Mouse (Mus musculus): ENCODE data around the gene Ncs1. TPM values are rescaled to one million over a fixed set of nuclear protein-coding genes. Genes with fewer than 3 reads are reported as not detected.

Gene Ncs1
- polyA plus RNA-seq, 1 experiment from 2014 or later = 51.7 TPM

- Histone ChIP-seq H3K4me1 (ENCODE audit: control insufficient read depth in 2 of 2, insufficient read depth in 2 of 2, low read length in 2 of 2) (peaks cover 59 to 86% of the 10 kb centered on the region in 2 experiments), H3K4me2 (ENCODE audit: low read length) (no peak overlapping the region), H3K27me3 (ENCODE audit: control insufficient read depth, insufficient read depth, low read length) (no peaks in the 10 kb centered on the region)
Observed at GRCm38 (mm10) chr2:31206211-31206610, 39.4 kb upstream of the Ncs1 start.

GRCm38 (mm10) chr2:31206882-31207281 lies 38.7 kb upstream of the Ncs1 start:
- Histone ChIP-seq H3K9me3 (ENCODE audit: control insufficient read depth, low read length) (no peaks in the 10 kb centered on the region), H3K4me3 (ENCODE audit: control insufficient read depth in 1 of 2, insufficient read depth in 1 of 2, low read depth in 1 of 2, low read length in 2 of 2) (no peak overlapping the region), H3K4me2 (ENCODE audit: low read length) (no peak overlapping the region), H3K4me1 (ENCODE audit: control insufficient read depth in 2 of 2, insufficient read depth in 2 of 2, low read length in 2 of 2) (peaks cover 59 to 86% of the 10 kb centered on the region in 2 experiments), H3K27me3 (ENCODE audit: control insufficient read depth, insufficient read depth, low read length) (no peaks in the 10 kb centered on the region), H3K27ac (replicated peaks in 1 of 2; ENCODE audit: control insufficient read depth in 1 of 2, insufficient read depth in 1 of 2, low read depth in 2 of 2, low read length in 2 of 2) (peak overlapping the region; percentile 85 to 93), H3K36me3 (ENCODE audit: control insufficient read depth, insufficient read depth, low read length) (peaks cover 48% of the 10 kb centered on the region), H3K9ac (ENCODE audit: low read length) (peak overlapping the region; percentile 27; the same call in 1 of the 2 replicates)
- ATAC-seq (ENCODE audit: insufficient number of reproducible peaks, insufficient read depth, low FRiP score, low read depth) = no peak
- WGBS = 63% methylated on average over 8 of the region's 8 CpGs

More at GRCm38 (mm10) chr2:31206211-31206610, 39.4 kb upstream of the Ncs1 start:
- Histone ChIP-seq H3K9me3 (ENCODE audit: control insufficient read depth, low read length) (no peaks in the 10 kb centered on the region), H3K36me3 (ENCODE audit: control insufficient read depth, insufficient read depth, low read length) (peaks cover 46% of the 10 kb centered on the region), H3K4me3 (ENCODE audit: control insufficient read depth in 1 of 2, insufficient read depth in 1 of 2, low read depth in 1 of 2, low read length in 2 of 2) (no peak overlapping the region), H3K9ac (ENCODE audit: low read length) (peak overlapping the region; percentile 3; the same call in 1 of the 2 replicates), H3K27ac (replicated peaks in 1 of 2; ENCODE audit: control insufficient read depth in 1 of 2, insufficient read depth in 1 of 2, low read depth in 2 of 2, low read length in 2 of 2) (0 out of 4 replicates have a peak overlapping the region, but pooled peaks of 1 of the 2 experiments have one; percentile 25)
- no peak for ATAC-seq (ENCODE audit: insufficient number of reproducible peaks, insufficient read depth, low FRiP score, low read depth)
- 82% methylated on average over 4 of the region's 4 CpGs for WGBS

GRCm38 (mm10) chr2:31208544-31209142 lies 37.0 kb upstream of the Ncs1 start:
- Histone ChIP-seq H3K4me3 (ENCODE audit: control insufficient read depth in 1 of 2, insufficient read depth in 1 of 2, low read depth in 1 of 2, low read length in 2 of 2) (no peak overlapping the region), H3K9me3 (ENCODE audit: control insufficient read depth, low read length) (no peaks in the 10 kb centered on the region), H3K36me3 (ENCODE audit: control insufficient read depth, insufficient read depth, low read length) (peaks cover 64% of the 10 kb centered on the region), H3K9ac (ENCODE audit: low read length) (peak overlapping the region; percentile 54; the same call in 1 of the 2 replicates), H3K27ac (replicated peaks in 1 of 2; ENCODE audit: control insufficient read depth in 1 of 2, insufficient read depth in 1 of 2, low read depth in 2 of 2, low read length in 2 of 2) (peak overlapping the region; percentile 85 to 93), H3K4me1 (ENCODE audit: control insufficient read depth in 2 of 2, insufficient read depth in 2 of 2, low read length in 2 of 2) (peaks cover 60 to 87% of the 10 kb centered on the region in 2 experiments), H3K27me3 (ENCODE audit: control insufficient read depth, insufficient read depth, low read length) (no peaks in the 10 kb centered on the region), H3K4me2 (ENCODE audit: low read length) (no peak overlapping the region; the same call in 1 of the 2 replicates)
- WGBS = 57% methylated on average over 13 of the region's 13 CpGs
- ATAC-seq (ENCODE audit: insufficient number of reproducible peaks, insufficient read depth, low FRiP score, low read depth) = no peak

GRCm38 (mm10) chr2:31209525-31209924 lies 36.1 kb upstream of the Ncs1 start:
- WGBS = 69% methylated on average over 4 of the region's 4 CpGs

GRCm38 (mm10) chr2:31210144-31210847 lies 35.3 kb upstream of the Ncs1 start:
- peak overlapping the region; percentile 13 to 23; a peak in 2 of 4 replicates for H3K4me3 ChIP-seq (ENCODE audit: control insufficient read depth in 1 of 2, insufficient read depth in 1 of 2, low read depth in 1 of 2, low read length in 2 of 2)
- H3K9me3 ChIP-seq (ENCODE audit: control insufficient read depth, low read length) = no peaks in the 10 kb centered on the region
- peak overlapping the region; percentile 70 for H3K9ac ChIP-seq (ENCODE audit: low read length)
- peaks cover 77% of the 10 kb centered on the region for H3K36me3 ChIP-seq (ENCODE audit: control insufficient read depth, insufficient read depth, low read length)
- 36% methylated on average over 11 of the region's 11 CpGs for WGBS
- peak overlapping the region; percentile 56 for H3K4me2 ChIP-seq (ENCODE audit: low read length)
- H3K4me1 ChIP-seq (ENCODE audit: control insufficient read depth in 2 of 2, insufficient read depth in 2 of 2, low read length in 2 of 2) = peaks cover 66 to 90% of the 10 kb centered on the region in 2 experiments
- peak; percentile 61 for ATAC-seq (ENCODE audit: insufficient number of reproducible peaks, insufficient read depth, low FRiP score, low read depth)
- no peaks in the 10 kb centered on the region for H3K27me3 ChIP-seq (ENCODE audit: control insufficient read depth, insufficient read depth, low read length)
- H3K27ac ChIP-seq (replicated peaks in 1 of 2; ENCODE audit: control insufficient read depth in 1 of 2, insufficient read depth in 1 of 2, low read depth in 2 of 2, low read length in 2 of 2) = peak overlapping the region; percentile 93

More at GRCm38 (mm10) chr2:31209525-31209924, 36.1 kb upstream of the Ncs1 start:
- Histone ChIP-seq H3K9me3 (ENCODE audit: control insufficient read depth, low read length) (no peaks in the 10 kb centered on the region), H3K27me3 (ENCODE audit: control insufficient read depth, insufficient read depth, low read length) (no peaks in the 10 kb centered on the region), H3K27ac (replicated peaks in 1 of 2; ENCODE audit: control insufficient read depth in 1 of 2, insufficient read depth in 1 of 2, low read depth in 2 of 2, low read length in 2 of 2) (peak overlapping the region; percentile 93), H3K4me3 (ENCODE audit: control insufficient read depth in 1 of 2, insufficient read depth in 1 of 2, low read depth in 1 of 2, low read length in 2 of 2) (no peak overlapping the region), H3K9ac (ENCODE audit: low read length) (peak overlapping the region; percentile 70), H3K4me1 (ENCODE audit: control insufficient read depth in 2 of 2, insufficient read depth in 2 of 2, low read length in 2 of 2) (peaks cover 65 to 90% of the 10 kb centered on the region in 2 experiments), H3K36me3 (ENCODE audit: control insufficient read depth, insufficient read depth, low read length) (peaks cover 69% of the 10 kb centered on the region), H3K4me2 (ENCODE audit: low read length) (peak overlapping the region; percentile 56)
- ATAC-seq (ENCODE audit: insufficient number of reproducible peaks, insufficient read depth, low FRiP score, low read depth) = no peak

GRCm38 (mm10) chr2:31211204-31211603 lies 34.4 kb upstream of the Ncs1 start:
- no peak for ATAC-seq (ENCODE audit: insufficient number of reproducible peaks, insufficient read depth, low FRiP score, low read depth)
- no peaks in the 10 kb centered on the region for H3K27me3 ChIP-seq (ENCODE audit: control insufficient read depth, insufficient read depth, low read length)
- H3K9ac ChIP-seq (ENCODE audit: low read length) = peak overlapping the region; percentile 50; the same call in 1 of the 2 replicates
- H3K4me1 ChIP-seq (ENCODE audit: control insufficient read depth in 2 of 2, insufficient read depth in 2 of 2, low read length in 2 of 2) = peaks cover 74 to 93% of the 10 kb centered on the region in 2 experiments
- 43% methylated on average over 3 of the region's 3 CpGs for WGBS
- peak overlapping the region; percentile 53 for H3K4me2 ChIP-seq (ENCODE audit: low read length)
- H3K9me3 ChIP-seq (ENCODE audit: control insufficient read depth, low read length) = no peaks in the 10 kb centered on the region
- H3K36me3 ChIP-seq (ENCODE audit: control insufficient read depth, insufficient read depth, low read length) = peaks cover 77% of the 10 kb centered on the region
- peak overlapping the region; percentile 5 to 6; a peak in 2 of 4 replicates for H3K4me3 ChIP-seq (ENCODE audit: control insufficient read depth in 1 of 2, insufficient read depth in 1 of 2, low read depth in 1 of 2, low read length in 2 of 2)
- peak overlapping the region; percentile 90 to 93 for H3K27ac ChIP-seq (replicated peaks in 1 of 2; ENCODE audit: control insufficient read depth in 1 of 2, insufficient read depth in 1 of 2, low read depth in 2 of 2, low read length in 2 of 2)

- peak overlapping the region; percentile 46 for H3K9ac ChIP-seq (ENCODE audit: low read length)
- H3K27me3 ChIP-seq (ENCODE audit: control insufficient read depth, insufficient read depth, low read length) = no peaks in the 10 kb centered on the region
- H3K27ac ChIP-seq (replicated peaks in 1 of 2; ENCODE audit: control insufficient read depth in 1 of 2, insufficient read depth in 1 of 2, low read depth in 2 of 2, low read length in 2 of 2) = peak overlapping the region; percentile 69 to 79
- no peak overlapping the region for H3K4me3 ChIP-seq (ENCODE audit: control insufficient read depth in 1 of 2, insufficient read depth in 1 of 2, low read depth in 1 of 2, low read length in 2 of 2)
- no peaks in the 10 kb centered on the region for H3K9me3 ChIP-seq (ENCODE audit: control insufficient read depth, low read length)
- ATAC-seq (ENCODE audit: insufficient number of reproducible peaks, insufficient read depth, low FRiP score, low read depth) = peak; percentile 33; the same call in 1 of the 2 replicates
- peaks cover 57 to 79% of the 10 kb centered on the region in 2 experiments for H3K4me1 ChIP-seq (ENCODE audit: control insufficient read depth in 2 of 2, insufficient read depth in 2 of 2, low read length in 2 of 2)
- 43% methylated on average over 16 of the region's 16 CpGs for WGBS
- H3K36me3 ChIP-seq (ENCODE audit: control insufficient read depth, insufficient read depth, low read length) = peaks cover 68% of the 10 kb centered on the region
- no peak overlapping the region for H3K4me2 ChIP-seq (ENCODE audit: low read length)
Observed at GRCm38 (mm10) chr2:31214211-31214796, 31.3 kb upstream of the Ncs1 start.
